Mouse (Mus musculus) common myeloid progenitor, adult 5-6 weeks (primary cell): ENCODE results near the gene Grhl1. TPM values are rescaled to one million over a fixed set of nuclear protein-coding genes. Genes with fewer than 3 reads are reported as not detected.

ENCODE experiments used
- ATAC-seq: replicated peaks from 2 replicates; pipeline ENCODE4 v1.8.0; 2016; ENCODE audit warnings: low read depth, mild to moderate bottlenecking, moderate TSS enrichment, inconsistent platforms; ENCODE audit not compliant: poor library complexity, severe bottlenecking
- total RNA-seq: library from RNA; stranded (forward); fragments of 200-1000, 187-1606 nt; gene quantifications from 2 replicates; pipeline ENCODE4 v1.2.3, GENCODE M21; 2017

The Grhl1 gene
- total RNA-seq, 1 experiment from 2014 or later = 0.59 TPM

GRCm38 (mm10) chr12:24634212-24634611 is 62.1 kb downstream of the Grhl1 start:
- ATAC-seq = peak; percentile 33

- no peak for ATAC-seq
These were observed 62.6 kb downstream of the Grhl1 start for GRCm38 (mm10) chr12:24634648-24635047.

- 0 out of 2 replicates have a peak, but pooled peaks have one; percentile 28 for ATAC-seq
These were observed 66.7 kb downstream of the Grhl1 start for GRCm38 (mm10) chr12:24638787-24639186.

- no peak for ATAC-seq
These were observed 70.3 kb downstream of the Grhl1 start for GRCm38 (mm10) chr12:24642370-24642802.

- ATAC-seq = peak; percentile 84
These were observed 72.1 kb downstream of the Grhl1 start for GRCm38 (mm10) chr12:24644125-24644571.

DNA sequence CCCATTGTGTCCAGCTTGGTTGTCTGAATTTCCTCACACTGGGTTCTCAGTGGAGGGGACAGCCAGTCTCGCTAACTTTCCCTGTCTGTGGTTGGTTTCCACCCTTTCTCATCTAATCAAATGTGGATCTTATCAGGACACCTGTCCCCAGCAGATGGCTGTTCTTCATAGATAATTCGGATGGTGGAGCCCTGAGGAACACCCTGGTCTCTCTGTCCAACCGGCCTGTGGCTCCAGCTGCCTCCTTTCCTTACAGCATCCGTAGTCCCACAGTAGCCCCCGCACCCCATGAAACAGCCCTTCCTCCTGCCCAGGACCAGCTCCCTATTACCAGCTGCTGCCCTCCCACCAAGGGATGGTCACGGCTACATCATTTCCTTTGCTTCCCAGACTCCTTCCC is 73.8 kb downstream of the Grhl1 start:
- no peak for ATAC-seq

DNA sequence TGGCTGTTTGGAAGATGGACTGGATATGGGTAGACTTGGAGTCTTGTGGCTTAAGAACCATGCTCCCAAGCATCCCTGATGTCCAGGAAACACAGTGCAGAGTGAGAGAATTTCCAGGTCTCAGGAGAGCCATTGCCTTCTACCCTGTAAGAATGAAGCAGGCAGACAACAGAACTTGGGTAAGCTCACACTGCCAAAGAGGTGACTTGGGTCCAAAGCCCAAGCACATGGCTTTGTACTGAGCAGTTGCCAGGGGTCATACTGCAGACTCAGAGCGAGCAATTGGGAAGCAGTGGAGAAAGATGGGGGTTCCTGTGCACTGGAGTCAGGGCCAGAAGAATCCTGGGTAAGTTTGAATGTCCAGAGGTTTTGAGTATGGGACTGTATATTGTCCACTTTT is 76.0 kb downstream of the Grhl1 start:
- no peak for ATAC-seq

GRCm38 (mm10) chr12:24650415-24651062 is 78.5 kb downstream of the Grhl1 start:
- no peak for ATAC-seq

DNA sequence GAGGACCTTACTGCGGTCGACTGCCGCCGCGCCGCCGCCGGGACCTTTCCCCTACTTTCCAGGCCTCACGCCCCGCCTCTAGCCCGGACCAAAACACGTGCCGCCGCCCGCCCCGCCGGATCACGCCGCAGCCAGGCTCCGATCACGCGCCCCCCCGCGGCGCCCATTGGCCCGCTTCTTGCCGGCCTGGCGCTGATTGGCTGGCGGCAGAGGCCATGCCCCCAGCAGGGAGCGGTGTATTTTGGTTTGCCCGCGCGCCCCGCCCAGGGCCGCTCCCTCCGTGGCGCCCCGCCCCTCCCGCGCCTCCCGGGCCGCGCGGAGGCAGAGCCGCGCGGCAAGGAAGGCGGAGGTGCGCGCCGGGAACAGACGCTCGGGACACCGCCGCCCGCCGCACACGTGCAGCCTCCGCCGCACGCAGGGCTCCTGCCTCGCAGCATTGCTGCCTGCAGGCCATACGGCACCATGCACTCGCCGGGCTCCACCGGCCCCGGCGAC is 79.0 kb downstream of the Grhl1 start, which contains the start of gene Klf11:
Klf11 (plus strand) TSS at position 212 of the 495 bp plus-strand sequence.
- peak; percentile 63 for ATAC-seq

- peak; percentile 71 for ATAC-seq
These were observed 79.7 kb downstream of the Grhl1 start for GRCm38 (mm10) chr12:24651642-24652342.

GRCm38 (mm10) chr12:24654065-24654862 is 82.2 kb downstream of the Grhl1 start:
- ATAC-seq = no peak

GRCm38 (mm10) chr12:24656436-24656835 is 84.4 kb downstream of the Grhl1 start:
- no peak for ATAC-seq

DNA sequence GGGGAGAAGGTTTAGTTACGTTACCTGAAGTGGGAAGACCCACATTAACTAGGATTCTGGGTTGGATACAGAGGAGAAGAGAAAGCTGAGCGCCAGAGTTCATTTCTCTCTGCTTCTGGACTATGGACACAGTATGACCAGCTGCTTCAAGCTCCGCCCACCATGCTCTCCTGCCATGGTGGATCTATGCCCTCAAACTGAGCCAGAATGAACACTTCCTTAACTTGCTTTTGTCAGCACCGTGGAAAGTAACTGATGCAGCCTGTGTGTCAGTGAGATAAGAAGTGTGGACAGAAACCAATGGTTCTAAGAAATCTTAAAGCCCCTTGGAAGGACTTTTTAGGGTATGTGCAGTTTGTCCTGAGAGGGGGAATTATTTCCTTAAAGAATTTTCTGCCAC is 86.9 kb downstream of the Grhl1 start:
- ATAC-seq = peak; percentile 39; the same call in 1 of the 2 replicates

- ATAC-seq = no peak
These were observed 87.8 kb downstream of the Grhl1 start for GRCm38 (mm10) chr12:24659923-24660322.

GRCm38 (mm10) chr12:24661100-24661499 is 89.0 kb downstream of the Grhl1 start:
- ATAC-seq = no peak

DNA sequence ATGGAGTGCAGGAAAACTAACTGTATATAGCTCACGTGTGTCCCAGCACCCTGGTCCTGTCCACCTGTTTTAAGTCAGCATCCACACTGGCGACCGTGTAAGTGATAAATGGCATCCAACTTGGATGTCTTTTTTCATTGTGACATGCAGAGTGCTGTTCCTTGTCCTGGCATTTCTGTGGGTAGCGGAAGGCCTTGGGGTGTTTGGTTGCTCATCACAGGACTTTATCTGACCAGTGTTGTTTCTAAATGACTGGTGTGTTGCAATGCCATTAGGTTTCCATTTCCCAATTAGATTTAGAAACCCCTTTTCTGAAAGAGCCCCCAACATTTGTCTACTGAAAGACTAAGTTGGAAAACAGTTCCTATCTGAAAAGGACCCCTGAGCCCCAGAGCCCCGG is 90.0 kb downstream of the Grhl1 start:
- no peak for ATAC-seq

Other genes with a start within 250 kb of the Grhl1 start
- 43.9 and 45.0 TPM in 2 replicates for gene Taf1b, start 73.9 kb upstream of the Grhl1 start, total RNA-seq
- gene Klf11, start 79.0 kb downstream of the Grhl1 start, total RNA-seq = 13.3 and 24.8 TPM in 2 replicates
- 0.41 TPM in 1 of 2 replicates, not detected in the other for gene Cys1, start 109.5 kb downstream of the Grhl1 start, total RNA-seq
- gene Rrm2, start 136.0 kb downstream of the Grhl1 start, total RNA-seq = 90.3 and 94.5 TPM in 2 replicates